Mouse (Mus musculus): ENCODE results near the gene Arntl2. TPM values are rescaled to one million over a fixed set of nuclear protein-coding genes. Genes with fewer than 3 reads are reported as not detected.

Gene Arntl2
- total and polyA plus RNA-seq, 2 experiments from 2014 or later = 3.1 to 3.2 TPM

- H3K4me1 ChIP-seq (ENCODE audit: control insufficient read depth, insufficient read depth) = 0 out of 2 replicates have a peak, but pooled peaks cover 6% of the 10 kb centered on the region
- 91% methylated on average over 2 of the region's 2 CpGs for WGBS
- no peak overlapping the region for H3K4me3 ChIP-seq (ENCODE audit: low read depth, low read length)
- ATAC-seq (ENCODE audit: insufficient read depth, low read depth) = no peak
- no peaks in the 10 kb centered on the region for H3K27me3 ChIP-seq (ENCODE audit: control insufficient read depth, insufficient read depth, low read length)
- no peak overlapping the region for H3K27ac ChIP-seq (ENCODE audit: low read depth)
- DNase-seq (ENCODE audit: low spot score) = no peak
- no peak overlapping the region for H3K4me2 ChIP-seq (ENCODE audit: low read depth, low read length)
- H3K9ac ChIP-seq (replicated peaks; ENCODE audit: low read depth, low read length) = no peak overlapping the region
- H3K36me3 ChIP-seq (replicated peaks; ENCODE audit: control insufficient read depth, insufficient read depth, low read length) = no peaks in the 10 kb centered on the region
- TF ChIP-seq CTCF (IDR thresholded peaks at IDR 0.05; ENCODE audit: low read depth) (peak; percentile 25), EP300 (IDR thresholded peaks at IDR 0.05; ENCODE audit: low read depth) (no peak)
- peaks cover 5% of the 10 kb centered on the region; the same call in 1 of the 2 replicates for H3K9me3 ChIP-seq (replicated peaks; ENCODE audit: control insufficient read depth, low read length)
These were observed 81.0 kb downstream of the Arntl2 start for GRCm38 (mm10) chr6:146876820-146877219.

- H3K4me2 ChIP-seq (ENCODE audit: low read depth, low read length) = no peak overlapping the region
These were observed 81.7 kb downstream of the Arntl2 start for GRCm38 (mm10) chr6:146877425-146878045.

GRCm38 (mm10) chr6:146878926-146879325, 83.1 kb downstream of the Arntl2 start:
- Histone ChIP-seq H3K27me3 (ENCODE audit: control insufficient read depth, insufficient read depth, low read length) (no peaks in the 10 kb centered on the region), H3K4me2 (ENCODE audit: low read depth, low read length) (no peak overlapping the region), H3K9me3 (replicated peaks; ENCODE audit: control insufficient read depth, low read length) (peaks cover 5% of the 10 kb centered on the region; the same call in 1 of the 2 replicates), H3K9ac (replicated peaks; ENCODE audit: low read depth, low read length) (no peak overlapping the region), H3K36me3 (replicated peaks; ENCODE audit: control insufficient read depth, insufficient read depth, low read length) (no peaks in the 10 kb centered on the region), H3K4me1 (ENCODE audit: control insufficient read depth, insufficient read depth) (peaks cover 8% of the 10 kb centered on the region; the same call in 1 of the 2 replicates), H3K4me3 (ENCODE audit: low read depth, low read length) (no peak overlapping the region), H3K27ac (ENCODE audit: low read depth) (no peak overlapping the region)
- 39% methylated on average over 10 of the region's 10 CpGs for WGBS
- no peak for ATAC-seq (ENCODE audit: insufficient read depth, low read depth)
- no peak for DNase-seq (ENCODE audit: low spot score)
- TF ChIP-seq EP300 (IDR thresholded peaks at IDR 0.05; ENCODE audit: low read depth) (no peak), CTCF (IDR thresholded peaks at IDR 0.05; ENCODE audit: low read depth) (no peak)

More at GRCm38 (mm10) chr6:146877425-146878045, 81.7 kb downstream of the Arntl2 start:
- H3K27me3 ChIP-seq (ENCODE audit: control insufficient read depth, insufficient read depth, low read length) = no peaks in the 10 kb centered on the region
- H3K4me1 ChIP-seq (ENCODE audit: control insufficient read depth, insufficient read depth) = 0 out of 2 replicates have a peak, but pooled peaks cover 6% of the 10 kb centered on the region
- no peak for DNase-seq (ENCODE audit: low spot score)
- TF ChIP-seq EP300 (IDR thresholded peaks at IDR 0.05; ENCODE audit: low read depth) (no peak), CTCF (IDR thresholded peaks at IDR 0.05; ENCODE audit: low read depth) (no peak)
- H3K9ac ChIP-seq (replicated peaks; ENCODE audit: low read depth, low read length) = no peak overlapping the region
- WGBS = 57% methylated on average over 12 of the region's 12 CpGs
- H3K36me3 ChIP-seq (replicated peaks; ENCODE audit: control insufficient read depth, insufficient read depth, low read length) = no peaks in the 10 kb centered on the region
- H3K4me3 ChIP-seq (ENCODE audit: low read depth, low read length) = no peak overlapping the region
- peaks cover 5% of the 10 kb centered on the region; the same call in 1 of the 2 replicates for H3K9me3 ChIP-seq (replicated peaks; ENCODE audit: control insufficient read depth, low read length)
- no peak for ATAC-seq (ENCODE audit: insufficient read depth, low read depth)
- no peak overlapping the region for H3K27ac ChIP-seq (ENCODE audit: low read depth)

GRCm38 (mm10) chr6:146879856-146880255, 84.0 kb downstream of the Arntl2 start:
- Histone ChIP-seq H3K4me3 (ENCODE audit: low read depth, low read length) (no peak overlapping the region), H3K4me1 (ENCODE audit: control insufficient read depth, insufficient read depth) (peaks cover 12% of the 10 kb centered on the region), H3K4me2 (ENCODE audit: low read depth, low read length) (no peak overlapping the region), H3K27ac (ENCODE audit: low read depth) (no peak overlapping the region), H3K9me3 (replicated peaks; ENCODE audit: control insufficient read depth, low read length) (peaks cover 5% of the 10 kb centered on the region; the same call in 1 of the 2 replicates), H3K27me3 (ENCODE audit: control insufficient read depth, insufficient read depth, low read length) (no peaks in the 10 kb centered on the region), H3K36me3 (replicated peaks; ENCODE audit: control insufficient read depth, insufficient read depth, low read length) (no peaks in the 10 kb centered on the region), H3K9ac (replicated peaks; ENCODE audit: low read depth, low read length) (no peak overlapping the region)
- TF ChIP-seq CTCF (IDR thresholded peaks at IDR 0.05; ENCODE audit: low read depth) = no peak
- TF ChIP-seq EP300 (IDR thresholded peaks at IDR 0.05; ENCODE audit: low read depth) = no peak
- ATAC-seq (ENCODE audit: insufficient read depth, low read depth) = no peak
- 89% methylated on average over 9 of the region's 9 CpGs for WGBS
- no peak for DNase-seq (ENCODE audit: low spot score)

- H3K27ac ChIP-seq (ENCODE audit: low read depth) = no peak overlapping the region
- peaks cover 13% of the 10 kb centered on the region for H3K4me1 ChIP-seq (ENCODE audit: control insufficient read depth, insufficient read depth)
- 80% methylated on average over 4 of the region's 4 CpGs for WGBS
- H3K27me3 ChIP-seq (ENCODE audit: control insufficient read depth, insufficient read depth, low read length) = no peaks in the 10 kb centered on the region
- no peak overlapping the region for H3K4me2 ChIP-seq (ENCODE audit: low read depth, low read length)
- no peak overlapping the region for H3K9ac ChIP-seq (replicated peaks; ENCODE audit: low read depth, low read length)
- DNase-seq (ENCODE audit: low spot score) (no peak), ATAC-seq (ENCODE audit: insufficient read depth, low read depth) (no peak)
- H3K36me3 ChIP-seq (replicated peaks; ENCODE audit: control insufficient read depth, insufficient read depth, low read length) = no peaks in the 10 kb centered on the region
- H3K4me3 ChIP-seq (ENCODE audit: low read depth, low read length) = no peak overlapping the region
- TF ChIP-seq CTCF (IDR thresholded peaks at IDR 0.05; ENCODE audit: low read depth) = no peak
- no peak for TF ChIP-seq EP300 (IDR thresholded peaks at IDR 0.05; ENCODE audit: low read depth)
- peaks cover 5% of the 10 kb centered on the region; the same call in 1 of the 2 replicates for H3K9me3 ChIP-seq (replicated peaks; ENCODE audit: control insufficient read depth, low read length)
These were observed 84.4 kb downstream of the Arntl2 start for GRCm38 (mm10) chr6:146880296-146880695.
